Mouse (Mus musculus) natural killer cell, adult 2 months (primary cell): ENCODE measurements around the gene Med29.

Source experiments
- DNase-seq, 2 experiments: peaks; one replicate each; pipeline ENCODE4 v3.0.0; 2022; ENCODE audit warnings: low spot score in 2 of 2

The Med29 gene

DNA sequence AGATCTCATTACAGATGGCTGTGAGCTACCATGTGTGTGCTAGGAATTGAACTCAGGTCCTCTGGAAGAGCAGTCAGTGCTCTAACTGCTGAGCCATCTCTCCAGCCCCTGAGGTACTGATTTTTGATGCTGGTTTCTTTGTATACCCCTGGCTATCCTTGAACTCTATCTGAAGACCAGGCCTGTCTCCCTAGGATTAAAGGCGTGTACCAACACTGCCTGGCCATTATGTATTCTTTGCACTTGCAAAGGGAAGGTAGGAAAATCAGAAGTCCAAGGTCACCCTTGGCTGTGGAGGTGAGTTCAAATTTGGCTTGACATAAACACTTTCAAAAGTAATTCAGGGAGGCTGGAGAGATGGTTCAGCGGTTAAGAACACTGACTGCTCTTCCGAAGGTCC, 37.9 kb downstream of the Med29 start:
- DNase-seq: no peak

DNA sequence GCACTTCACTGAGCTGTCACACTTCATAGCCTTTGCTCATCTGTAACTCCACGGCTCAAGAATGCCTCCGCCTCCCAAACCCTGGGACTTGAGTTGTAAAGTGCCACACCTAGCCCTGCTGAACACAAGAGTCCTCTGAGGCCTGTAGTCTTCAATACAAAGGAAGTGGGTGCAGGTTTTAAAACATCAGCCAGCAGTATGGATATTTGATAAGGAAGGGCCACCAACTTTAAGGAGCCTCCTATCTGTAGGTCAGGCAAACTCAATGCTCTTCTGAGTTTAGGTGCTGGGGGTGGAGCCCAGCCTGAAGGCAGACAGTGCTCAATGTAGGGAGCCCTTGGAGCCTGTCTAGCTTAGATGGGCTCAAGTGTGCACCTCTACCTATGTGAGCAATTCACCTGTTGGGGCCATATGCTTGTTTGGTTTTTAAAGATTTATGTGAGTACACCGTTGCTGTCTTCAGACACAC, 38.4 kb downstream of the Med29 start:
- no peak for DNase-seq

DNA sequence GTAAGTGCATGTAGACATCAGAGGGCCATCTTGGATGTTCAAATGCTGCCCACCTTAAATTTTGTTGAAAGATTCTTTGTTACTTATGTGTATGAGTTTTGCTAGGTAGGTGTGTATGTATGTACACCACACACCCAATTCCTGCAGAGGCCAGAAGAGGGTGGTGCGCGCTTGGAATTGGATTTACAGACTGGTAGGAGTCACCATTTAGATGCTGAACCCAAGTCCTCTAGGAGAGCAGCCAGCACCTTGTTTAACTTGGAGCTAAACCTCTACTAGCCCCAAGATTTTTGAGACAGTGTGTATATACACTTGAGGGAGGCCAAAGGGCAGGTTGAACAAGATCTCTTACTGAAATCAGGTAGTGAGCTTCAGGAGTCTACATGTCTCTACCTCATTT, 39.2 kb downstream of the Med29 start:
- no peak for DNase-seq

DNA sequence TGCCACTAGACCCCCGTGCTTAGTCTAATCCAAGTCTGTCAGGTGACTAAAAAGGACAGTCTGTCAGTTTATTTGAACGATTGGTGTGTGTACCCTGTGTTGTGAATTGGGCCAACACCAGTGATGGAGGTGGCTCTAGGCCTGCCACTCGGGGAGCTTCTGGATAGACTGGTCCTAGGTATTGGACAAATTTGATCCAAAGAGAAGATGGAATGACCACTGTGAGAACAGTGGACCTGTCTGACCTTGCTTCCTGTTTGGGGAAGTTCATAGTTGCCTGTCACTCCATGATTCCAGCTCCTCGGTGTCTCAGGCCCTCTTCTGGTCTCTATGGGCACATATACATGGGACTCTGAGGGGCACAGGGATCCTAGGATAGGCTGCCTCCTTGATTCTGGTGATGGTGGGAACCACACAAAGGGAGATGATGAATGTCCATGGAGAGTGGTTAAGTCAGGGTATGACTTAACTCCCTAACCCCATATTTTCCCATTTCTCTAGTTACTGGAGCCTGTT, 40.8 kb downstream of the Med29 start:
- DNase-seq: no peak

DNA sequence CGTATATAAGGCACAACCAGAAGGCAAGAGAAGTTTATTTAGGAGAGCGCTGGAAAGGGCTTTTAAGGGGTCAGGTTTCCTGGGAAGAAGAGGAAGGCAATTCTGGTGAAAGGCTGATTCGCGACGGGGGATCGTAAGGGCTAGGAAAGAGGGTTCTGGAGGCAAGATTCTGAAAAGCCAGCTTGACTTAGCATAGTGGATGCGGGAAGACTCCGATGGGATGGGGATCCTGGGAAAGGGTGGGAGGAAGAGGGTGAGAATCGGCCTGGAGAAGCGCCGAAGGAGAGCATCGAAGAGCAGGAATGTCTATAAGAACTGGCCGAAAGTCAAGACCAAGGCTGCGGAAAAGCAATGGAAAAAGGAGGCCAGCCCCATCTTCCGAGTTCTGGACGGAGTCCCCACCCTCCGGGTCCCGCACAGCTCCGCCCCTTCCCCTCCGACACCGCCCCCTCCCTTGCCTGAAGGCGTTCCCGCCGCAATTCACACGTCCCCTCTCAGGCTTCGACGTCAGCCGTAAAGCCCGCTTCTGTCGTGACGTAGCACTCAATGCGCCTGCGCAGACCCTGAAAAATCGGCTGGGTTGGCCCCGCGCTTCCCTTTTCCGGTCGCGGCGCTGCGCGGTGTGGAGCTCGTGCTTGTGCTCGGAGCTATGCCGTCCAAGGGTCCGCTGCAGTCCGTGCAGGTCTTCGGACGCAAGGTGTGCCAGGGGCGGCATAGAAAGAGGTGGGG, 42.2 kb downstream of the Med29 start, which contains the start of gene Rps16:
Rps16 (plus strand) TSS at position 498 of the 729 bp plus-strand sequence.
- peak; percentile 97 to 98 for DNase-seq

DNA sequence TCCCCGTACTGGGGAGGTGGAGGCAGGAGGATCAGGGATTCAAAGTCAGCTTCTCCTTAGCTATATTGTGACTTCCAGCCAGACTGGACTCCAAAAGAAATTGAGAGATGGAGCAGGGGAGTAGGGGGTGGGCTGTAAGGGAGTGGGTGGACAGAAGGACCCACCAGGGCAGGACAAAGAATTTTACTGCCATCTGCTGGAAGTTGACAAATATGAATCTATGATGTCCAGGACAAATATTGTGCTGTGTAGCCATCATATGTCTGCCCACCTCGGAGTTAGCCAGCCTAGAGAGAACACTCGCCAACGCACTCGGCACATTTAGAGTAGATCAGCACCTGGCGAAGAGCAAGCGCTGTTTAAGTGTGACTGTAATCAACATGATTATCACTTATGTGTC, 43.9 kb downstream of the Med29 start:
- DNase-seq: no peak

DNA sequence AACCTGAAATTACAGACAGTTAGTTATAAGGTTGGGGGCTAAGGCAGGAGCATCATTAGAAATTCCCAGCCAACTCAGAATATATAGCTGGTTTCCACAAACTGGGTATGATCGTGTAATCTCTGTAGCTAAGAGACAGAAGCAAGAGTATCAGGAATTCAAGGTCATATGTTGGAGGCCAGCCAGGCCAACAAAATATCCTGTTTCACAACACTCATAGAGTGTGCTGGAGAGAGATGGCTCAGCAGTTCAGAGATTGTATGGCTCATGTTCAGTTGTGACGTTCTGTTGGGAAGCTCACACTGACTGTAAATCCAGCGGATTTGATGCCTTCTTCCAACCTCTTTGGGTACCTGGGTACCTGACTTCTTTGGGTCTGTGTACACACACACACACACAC, 44.8 kb downstream of the Med29 start:
- DNase-seq: no peak

DNA sequence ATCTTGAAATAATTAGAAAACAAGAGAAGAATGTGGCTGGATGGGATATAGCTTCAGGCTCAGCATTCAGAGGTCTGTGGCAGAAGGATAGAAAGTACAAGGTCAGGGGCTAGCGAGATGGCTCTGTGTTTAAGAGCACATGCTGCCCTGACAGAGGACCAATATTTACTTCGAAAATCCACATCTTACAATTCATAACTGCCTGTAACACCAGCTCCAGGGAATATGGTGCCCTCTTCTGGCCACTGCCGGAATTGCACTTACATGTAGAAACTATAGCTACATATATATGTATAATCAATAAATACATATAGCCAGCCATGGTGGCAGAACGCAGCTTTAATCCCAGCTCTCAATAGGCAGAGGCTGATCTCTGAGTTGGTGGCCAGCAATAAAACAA, 47.9 kb downstream of the Med29 start:
- DNase-seq: peak; percentile 62 to 76

DNA sequence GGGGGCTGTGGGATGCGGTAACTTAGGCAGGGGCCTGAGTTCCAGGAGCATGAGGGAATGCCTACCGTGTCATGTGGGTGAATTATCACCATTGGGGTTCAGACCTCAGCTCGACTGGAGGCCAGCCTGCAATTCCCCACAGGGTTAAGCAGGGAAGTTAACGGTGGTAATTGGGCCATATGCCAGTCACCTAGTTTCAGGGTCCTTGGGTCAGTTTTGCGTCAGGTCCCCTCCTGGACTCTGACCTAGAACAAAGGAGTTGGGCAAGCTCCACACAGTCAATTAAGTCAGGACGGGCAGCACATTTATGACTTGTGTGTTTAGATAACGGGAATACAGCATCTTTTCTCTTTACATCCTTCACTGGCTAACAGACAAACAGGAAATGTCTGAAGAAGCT, 51.1 kb downstream of the Med29 start:
- DNase-seq: no peak

DNA sequence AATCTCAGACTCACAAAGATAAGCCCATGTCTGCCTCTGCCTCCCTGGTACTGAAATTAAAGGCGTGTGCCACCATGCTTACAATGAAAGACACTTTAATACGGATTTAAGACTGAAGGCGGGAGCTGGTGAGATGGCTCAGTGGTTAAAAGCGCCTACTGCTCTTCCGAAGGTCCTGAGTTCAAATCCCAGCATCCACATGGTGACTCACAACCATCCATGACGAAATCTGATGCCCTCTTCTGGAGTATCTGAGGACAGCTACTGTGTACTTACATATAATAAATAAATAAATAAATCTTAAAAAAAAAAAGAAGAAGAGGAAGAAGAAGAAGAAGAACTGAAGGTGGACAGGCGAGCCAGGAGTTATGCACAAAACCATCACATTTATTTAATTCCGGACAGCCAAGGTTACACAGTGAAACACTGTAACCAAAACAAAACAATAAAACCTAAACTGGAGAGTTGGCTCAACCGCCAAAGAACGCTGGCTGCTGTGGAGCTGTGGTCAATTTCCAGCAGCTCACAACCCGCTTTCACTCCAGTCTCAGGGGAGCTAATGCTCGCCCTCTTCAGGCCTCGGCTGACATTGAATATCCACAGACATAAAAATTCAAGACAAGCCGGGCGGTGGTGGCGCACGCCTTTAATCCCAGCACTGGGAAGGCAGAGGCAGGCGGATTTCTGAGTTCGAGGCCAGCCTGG, 53.1 kb downstream of the Med29 start:
- DNase-seq: peak; percentile 64 to 72

DNA sequence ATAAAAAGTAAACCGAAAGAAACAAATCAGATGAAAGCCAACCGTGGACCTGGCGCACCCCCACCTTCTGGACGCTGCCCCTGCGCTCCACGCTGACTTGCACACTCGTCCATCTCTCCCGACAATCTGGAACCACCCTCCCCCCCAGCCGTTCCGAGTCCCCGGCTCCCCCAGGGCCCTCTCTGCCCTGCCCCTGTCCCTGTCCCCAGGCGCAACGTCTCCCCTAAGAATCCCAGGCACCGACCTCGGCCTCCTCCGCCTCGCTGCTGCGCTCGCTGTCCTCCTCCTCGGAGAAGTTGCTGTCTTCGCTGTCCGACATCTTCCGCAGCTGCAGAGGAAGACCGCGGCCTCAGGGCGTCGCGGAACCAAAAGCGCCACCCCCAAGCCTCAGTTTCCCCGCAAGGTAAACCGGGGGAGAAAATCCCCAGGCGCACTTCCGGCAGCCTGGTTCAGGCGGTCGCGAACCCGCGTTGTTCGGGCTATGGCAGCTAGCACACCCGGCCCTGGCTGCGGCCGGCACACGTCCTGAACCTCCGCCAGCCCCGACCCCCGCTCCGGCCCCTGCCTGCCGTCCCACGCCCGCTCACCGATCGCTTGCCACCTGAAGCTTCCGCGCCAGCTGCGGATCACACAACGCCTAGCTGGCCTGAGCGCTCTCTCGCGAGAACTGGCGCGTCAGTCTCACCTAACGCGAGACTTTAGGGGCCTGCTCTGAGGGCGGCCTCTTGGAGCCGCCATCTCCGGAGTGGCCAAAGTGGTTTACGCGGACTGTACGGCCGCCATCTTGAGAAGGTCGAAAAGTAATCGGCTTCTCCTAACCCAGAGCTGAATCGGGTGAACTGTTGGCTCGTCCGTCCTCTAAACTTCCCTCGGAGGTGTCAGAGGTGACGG, 54.2 kb downstream of the Med29 start, which contains the start of gene Supt5:
Supt5 (minus strand) TSS at position 639 of the 891 bp plus-strand sequence.
- peak; percentile 94 to 97 for DNase-seq
